Mouse (Mus musculus): ENCODE results near the gene Edem1.

GRCm38 (mm10) chr6:108807446-108807845, 21.0 kb upstream of the Edem1 start:
- no peak for TF ChIP-seq POLR2A (IDR thresholded peaks at IDR 0.05; ENCODE audit: insufficient read depth, low read length)
- no peak for TF ChIP-seq CTCF (IDR thresholded peaks at IDR 0.05; ENCODE audit: low read depth, low read length)

All from ES-Bruce4 (cell line).